Mouse (Mus musculus) myocyte (in vitro differentiated cells): ENCODE measurements around the gene Rab22a. TPM values are rescaled to one million over a fixed set of nuclear protein-coding genes. Genes with fewer than 3 reads are reported as not detected.
"Not testable (repeated sequence)": the region's sequence is repeated elsewhere in the genome, so short reads cannot be mapped to it uniquely, and the experiment has no call there.

ENCODE experiments used
- H3K27me3 ChIP-seq: one replicate; pipeline ENCODE4 v1.6.1; 2011; ENCODE audit not compliant: control insufficient read depth, insufficient read depth, insufficient read length
- H3K36me3 ChIP-seq: one replicate; pipeline ENCODE4 v1.6.1; 2011; ENCODE audit not compliant: control insufficient read depth, insufficient read depth
- H3K4me2 ChIP-seq: one replicate; pipeline ENCODE4 v1.6.1; 2011; ENCODE audit warnings: low read depth, control low read depth
- H3K4me3 ChIP-seq: one replicate; pipeline ENCODE4 v1.5.1; 2011; ENCODE audit warnings: mild to moderate bottlenecking, control low read depth, moderate library complexity
- H3K79me2 ChIP-seq: one replicate; pipeline ENCODE4 v1.6.1; 2011; ENCODE audit not compliant: control insufficient read depth, insufficient read depth
- H3ac ChIP-seq: one replicate; pipeline ENCODE4 v1.6.1; 2011; ENCODE audit not compliant: control insufficient read depth, insufficient read length
- CEBPB ChIP-seq: IDR thresholded peaks from 2 replicates; pipeline ENCODE4 v1.6.1; 2011; ENCODE audit warnings: mild to moderate bottlenecking, moderate library complexity; ENCODE audit not compliant: poor library complexity, insufficient read depth, severe bottlenecking
- E2F4 ChIP-seq: IDR thresholded peaks from one replicate; pipeline ENCODE4 v1.6.1; 2011; ENCODE audit warnings: mild to moderate bottlenecking, control low read depth, moderate library complexity; ENCODE audit not compliant: insufficient read depth
- MAX ChIP-seq: IDR thresholded peaks from one replicate; pipeline ENCODE4 v1.6.1; 2011; ENCODE audit warnings: low read depth, mild to moderate bottlenecking, control low read depth
- MYOD1 ChIP-seq, 3 experiments: IDR thresholded peaks; one replicate each; pipeline ENCODE4 v1.6.1; 2011; ENCODE audit warnings: control low read depth in 2 of 3, low read depth in 2 of 3, mild to moderate bottlenecking in 2 of 3, moderate library complexity in 1 of 3; ENCODE audit not compliant: insufficient read length in 2 of 3, control insufficient read depth in 1 of 3
- MYOG ChIP-seq, 3 experiments: IDR thresholded peaks; one replicate each; pipeline ENCODE4 v1.6.1; 2011; ENCODE audit warnings: control low read depth in 2 of 3, low read depth in 2 of 3, mild to moderate bottlenecking in 2 of 3; ENCODE audit not compliant: insufficient read length in 2 of 3, control insufficient read depth in 1 of 3, insufficient read depth in 1 of 3
- POLR2A ChIP-seq: IDR thresholded peaks from one replicate; pipeline ENCODE4 v1.6.1; 2011; ENCODE audit warnings: low read depth, mild to moderate bottlenecking, control low read depth, moderate library complexity; ENCODE audit not compliant: insufficient read length
- POLR2AphosphoS2 ChIP-seq: IDR thresholded peaks from one replicate; pipeline ENCODE4 v1.6.1; 2011; ENCODE audit warnings: low read depth, control low read depth; ENCODE audit not compliant: insufficient read length
- REST ChIP-seq: IDR thresholded peaks from one replicate; pipeline ENCODE4 v1.6.1; 2011; ENCODE audit warnings: mild to moderate bottlenecking, control low read depth, moderate library complexity; ENCODE audit not compliant: insufficient read depth, insufficient read length
- SRF ChIP-seq: IDR thresholded peaks from one replicate; pipeline ENCODE4 v1.6.1; 2011; ENCODE audit warnings: low read depth; ENCODE audit not compliant: control insufficient read depth, insufficient read length
- TCF12 ChIP-seq: IDR thresholded peaks from one replicate; pipeline ENCODE4 v1.6.1; 2011; ENCODE audit warnings: mild to moderate bottlenecking, control low read depth; ENCODE audit not compliant: poor library complexity, insufficient read depth, severe bottlenecking
- TCF3 ChIP-seq: IDR thresholded peaks from one replicate; pipeline ENCODE4 v1.6.1; 2011; ENCODE audit warnings: low read depth, control low read depth; ENCODE audit not compliant: insufficient read length
- USF1 ChIP-seq: IDR thresholded peaks from one replicate; pipeline ENCODE4 v1.6.1; 2011; ENCODE audit warnings: low read depth, mild to moderate bottlenecking, control low read depth, moderate library complexity
- polyA plus RNA-seq: library from polyadenylated mRNA; unstranded; fragments of >200 nt; fragmentation: generic; extraction: Trizol; gene quantifications from one replicate; pipeline ENCODE4 v1.2.1, GENCODE M21; 2012; ENCODE audit warnings: missing spikeins

Rab22a gene
- polyA plus RNA-seq, 1 experiment, result 28.2 TPM

- no peaks in the 10 kb centered on the region for H3K27me3 ChIP-seq
- no peak overlapping the region for H3ac ChIP-seq
- H3K4me2 ChIP-seq, result no peak overlapping the region
- no peak overlapping the region for H3K4me3 ChIP-seq
- H3K79me2 ChIP-seq, result no peaks in the 10 kb centered on the region
- no peaks in the 10 kb centered on the region for H3K36me3 ChIP-seq
- TF ChIP-seq POLR2A, result no peak
- no peak for TF ChIP-seq MYOG (IDR thresholded peaks at IDR 0.05; ENCODE audit: control insufficient read depth in 1 of 3, insufficient read depth in 1 of 3, insufficient read length in 2 of 3, low read depth in 2 of 3)
- no peak for TF ChIP-seq CEBPB
- no peak for TF ChIP-seq MYOD1 (IDR thresholded peaks at IDR 0.05; ENCODE audit: control insufficient read depth in 1 of 3, insufficient read length in 2 of 3, low read depth in 2 of 3)
- TF ChIP-seq USF1, result no peak
- TF ChIP-seq MAX, result no peak
- TF ChIP-seq SRF, result no peak
Measured at GRCm38 (mm10) chr2:173622173-173622601, 37.4 kb upstream of the Rab22a start.

GRCm38 (mm10) chr2:173624667-173625066 lies 34.9 kb upstream of the Rab22a start:
- Histone ChIP-seq H3K27me3 (no peaks in the 10 kb centered on the region), H3K4me3 (no peak overlapping the region), H3K79me2 (no peaks in the 10 kb centered on the region), H3K4me2 (no peak overlapping the region), H3ac (no peak overlapping the region), H3K36me3 (no peaks in the 10 kb centered on the region)
- TF ChIP-seq E2F4, result no peak
- no peak for TF ChIP-seq POLR2A
- TF ChIP-seq USF1, result no peak
- TF ChIP-seq SRF, result no peak
- TF ChIP-seq MYOG (IDR thresholded peaks at IDR 0.05; ENCODE audit: control insufficient read depth in 1 of 3, insufficient read depth in 1 of 3, insufficient read length in 2 of 3, low read depth in 2 of 3), result no peak
- no peak for TF ChIP-seq TCF12
- TF ChIP-seq REST, result no peak
- no peak for TF ChIP-seq TCF3
- TF ChIP-seq POLR2AphosphoS2, result no peak
- no peak for TF ChIP-seq MAX
- TF ChIP-seq CEBPB, result no peak
- TF ChIP-seq MYOD1 (IDR thresholded peaks at IDR 0.05; ENCODE audit: control insufficient read depth in 1 of 3, insufficient read length in 2 of 3, low read depth in 2 of 3), result no peak

GRCm38 (mm10) chr2:173625786-173626185 lies 33.8 kb upstream of the Rab22a start:
- H3K4me3 ChIP-seq, result no peak overlapping the region
- no peak for TF ChIP-seq POLR2AphosphoS2
- no peaks in the 10 kb centered on the region for H3K79me2 ChIP-seq
- H3K36me3 ChIP-seq, result no peaks in the 10 kb centered on the region
- no peak overlapping the region for H3ac ChIP-seq
- no peaks in the 10 kb centered on the region for H3K27me3 ChIP-seq
- H3K4me2 ChIP-seq, result no peak overlapping the region

GRCm38 (mm10) chr2:173634106-173634505 lies 25.5 kb upstream of the Rab22a start:
- H3K36me3 ChIP-seq, H3K27me3 ChIP-seq, H3K4me3 ChIP-seq, H3K79me2 ChIP-seq, H3K4me2 ChIP-seq, H3ac ChIP-seq: not testable (repeated sequence)

GRCm38 (mm10) chr2:173641370-173641769 lies 18.2 kb upstream of the Rab22a start:
- Histone ChIP-seq H3K79me2 (no peaks in the 10 kb centered on the region), H3K4me3 (no peak overlapping the region), H3K27me3 (no peaks in the 10 kb centered on the region), H3K4me2 (no peak overlapping the region), H3ac (no peak overlapping the region), H3K36me3 (no peaks in the 10 kb centered on the region)
- TF ChIP-seq MAX, result no peak
- no peak for TF ChIP-seq MYOD1 (IDR thresholded peaks at IDR 0.05; ENCODE audit: control insufficient read depth in 1 of 3, insufficient read length in 2 of 3, low read depth in 2 of 3)
- TF ChIP-seq REST, result no peak
- TF ChIP-seq USF1, result no peak
- TF ChIP-seq TCF3, result no peak
- no peak for TF ChIP-seq SRF
- TF ChIP-seq MYOG (IDR thresholded peaks at IDR 0.05; ENCODE audit: control insufficient read depth in 1 of 3, insufficient read depth in 1 of 3, insufficient read length in 2 of 3, low read depth in 2 of 3), result no peak
